Mouse (Mus musculus): Measurements from ENCODE around the gene Jmjd6.

Jmjd6 gene

DNA sequence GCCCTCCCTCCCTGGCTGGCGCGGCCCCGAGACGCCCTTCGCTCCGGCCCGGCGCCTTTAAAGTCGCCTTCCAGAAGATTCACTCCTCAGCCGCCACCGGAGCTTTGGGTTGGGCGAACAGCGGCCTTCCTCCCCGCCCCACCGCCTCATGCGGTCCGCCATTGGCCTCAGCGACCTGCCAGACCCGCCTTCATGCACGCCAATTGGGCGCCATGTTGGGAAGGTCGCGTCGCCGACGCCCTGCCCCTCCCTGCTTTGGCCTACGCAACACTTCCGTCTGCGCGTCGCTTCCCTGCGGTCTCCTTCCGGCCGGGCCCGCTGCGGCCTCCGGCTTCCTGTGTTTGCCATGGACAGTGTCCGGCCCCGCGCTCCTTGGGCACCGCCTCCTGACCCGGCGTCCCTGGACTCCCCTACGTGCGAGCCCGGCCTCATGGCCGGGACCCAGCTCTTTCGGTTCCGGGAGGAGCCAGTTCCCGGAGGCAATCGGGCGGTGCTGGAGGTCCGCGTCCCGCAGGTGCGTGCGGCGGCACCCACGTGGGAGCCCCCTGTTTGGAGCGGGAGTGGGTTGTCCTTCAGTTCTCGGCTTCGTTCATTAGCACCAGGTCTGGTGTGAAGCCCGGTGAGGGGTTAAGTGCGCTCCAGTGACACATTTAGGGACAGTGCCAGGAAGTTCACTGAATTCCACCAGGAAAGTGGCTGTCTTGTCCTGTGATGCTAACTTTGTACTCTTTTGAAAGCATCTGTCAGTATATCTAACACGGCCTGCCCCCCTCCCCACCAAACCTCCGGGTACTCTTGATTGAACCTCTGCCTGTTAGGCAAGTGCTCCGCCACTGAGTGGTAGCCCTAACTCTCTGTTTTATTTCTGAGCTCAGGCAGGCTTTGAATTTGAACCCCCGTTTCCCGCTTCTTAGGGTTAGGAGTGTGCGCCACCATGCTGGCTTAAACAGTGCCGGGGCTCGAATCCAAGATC lies at the start of gene Jmjd6, which contains the start of gene Mettl23:
Gene Jmjd6 (minus strand): TSS at position 189 of the 973 bp plus-strand sequence.
Gene Mettl23 (plus strand): TSS at position 18 of the 973 bp plus-strand sequence.
- peak; percentile 99 for DNase-seq (ENCODE audit: low spot score)

DNA sequence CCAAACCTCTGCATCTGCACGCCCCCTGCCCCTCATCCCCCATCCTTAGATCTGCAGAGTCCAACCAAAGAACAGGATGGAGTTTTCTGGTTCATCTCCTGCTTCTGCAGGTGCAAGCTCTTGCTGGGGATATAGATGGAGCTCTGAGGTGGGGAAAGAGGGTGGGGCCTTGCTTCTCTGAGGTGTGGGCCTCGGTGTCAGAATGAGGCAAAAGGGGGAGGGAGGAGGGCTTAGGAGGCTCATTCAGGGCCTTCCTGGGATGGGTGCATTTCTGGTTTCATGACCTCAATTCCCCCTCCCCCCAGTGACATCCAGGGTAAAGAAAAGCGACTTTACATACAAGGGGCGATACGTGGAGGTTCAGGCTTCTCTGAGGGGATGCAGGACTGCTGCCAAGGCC lies 43.9 kb upstream of the Jmjd6 start:
- DNase-seq (ENCODE audit: low spot score) = no peak

DNA sequence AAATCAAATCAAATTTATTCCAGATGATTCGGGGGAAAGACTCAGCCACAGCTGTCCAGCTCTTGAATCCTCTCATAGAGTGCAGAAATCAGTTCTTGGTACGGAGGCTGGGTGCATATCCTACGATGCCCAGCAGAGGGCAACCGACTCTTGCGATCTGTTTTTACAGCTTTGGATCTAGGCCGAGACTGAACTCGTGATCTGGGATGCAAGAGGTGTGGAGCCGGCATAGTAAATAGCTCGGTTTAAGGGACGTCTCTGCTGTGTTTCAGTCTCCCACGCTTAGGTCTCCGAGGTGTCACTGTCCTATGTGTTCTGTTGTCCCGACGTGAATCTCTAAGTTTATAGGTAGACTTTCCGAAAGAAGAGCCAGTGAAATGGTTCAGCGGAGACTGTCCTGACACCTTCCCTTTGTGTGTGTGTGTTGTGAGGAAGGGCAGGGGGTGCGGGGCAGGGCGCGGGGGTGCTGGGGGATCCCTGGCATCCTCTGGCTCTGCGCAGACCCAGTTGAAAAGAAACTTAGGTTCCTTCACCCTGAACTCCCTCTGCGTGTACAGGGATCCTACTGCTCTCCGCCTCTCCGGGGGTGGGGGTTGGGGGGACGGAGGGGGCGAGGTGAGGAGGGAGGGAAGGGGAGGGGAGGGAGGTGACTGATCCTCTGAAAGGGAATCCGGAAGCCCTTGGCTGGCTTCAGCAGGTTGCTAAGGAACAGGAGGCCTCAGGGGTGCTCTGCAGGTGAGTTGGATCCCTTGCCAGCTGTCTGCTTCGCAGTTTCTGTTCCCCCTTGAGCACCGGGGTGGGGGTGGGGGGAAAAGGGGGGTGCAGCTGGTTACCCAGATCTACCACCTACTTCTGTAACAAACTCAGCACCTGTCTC lies 42.3 kb upstream of the Jmjd6 start:
- DNase-seq (ENCODE audit: low spot score) = peak; percentile 73

DNA sequence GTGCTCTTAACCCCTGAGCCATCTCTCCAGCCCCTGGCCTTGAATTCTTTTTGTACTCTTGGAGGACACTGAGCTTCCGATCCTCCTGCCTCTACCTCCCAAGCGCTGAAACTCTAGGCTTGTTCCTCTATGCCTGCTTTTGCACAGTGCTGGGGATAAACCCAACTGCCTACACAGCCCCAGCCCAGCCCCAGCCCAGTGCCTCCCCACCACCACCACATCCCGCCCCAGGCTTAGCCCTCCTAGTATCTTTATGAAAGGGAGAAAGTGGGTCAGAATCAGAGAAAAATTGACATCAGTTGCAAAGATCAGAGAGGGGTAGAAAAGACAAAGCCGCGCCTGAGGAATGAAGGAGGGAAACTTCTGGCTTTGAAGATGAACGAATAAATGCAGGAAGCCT lies 40.8 kb upstream of the Jmjd6 start:
- no peak for DNase-seq (ENCODE audit: low spot score)

DNA sequence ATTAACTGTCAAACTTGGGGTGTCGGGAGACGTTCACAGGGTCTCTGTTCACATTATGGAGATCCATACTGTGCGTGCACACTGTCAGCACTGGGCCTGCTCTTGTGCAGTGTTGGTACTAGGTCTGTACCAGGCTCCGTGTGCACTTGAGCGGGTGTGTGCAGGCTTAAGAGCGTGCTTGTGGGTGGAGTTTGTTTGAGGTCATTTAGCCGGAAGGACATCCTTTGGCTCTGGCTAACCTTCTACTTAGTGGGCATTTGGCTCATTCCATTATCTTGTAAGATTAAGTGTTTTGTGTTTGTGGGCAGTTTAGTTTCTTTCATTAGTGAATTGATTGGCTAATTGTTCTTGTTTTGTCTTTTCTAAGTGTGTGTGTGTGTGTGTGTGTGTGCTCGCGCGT lies 39.2 kb upstream of the Jmjd6 start:
- DNase-seq (ENCODE audit: low spot score) = no peak

DNA sequence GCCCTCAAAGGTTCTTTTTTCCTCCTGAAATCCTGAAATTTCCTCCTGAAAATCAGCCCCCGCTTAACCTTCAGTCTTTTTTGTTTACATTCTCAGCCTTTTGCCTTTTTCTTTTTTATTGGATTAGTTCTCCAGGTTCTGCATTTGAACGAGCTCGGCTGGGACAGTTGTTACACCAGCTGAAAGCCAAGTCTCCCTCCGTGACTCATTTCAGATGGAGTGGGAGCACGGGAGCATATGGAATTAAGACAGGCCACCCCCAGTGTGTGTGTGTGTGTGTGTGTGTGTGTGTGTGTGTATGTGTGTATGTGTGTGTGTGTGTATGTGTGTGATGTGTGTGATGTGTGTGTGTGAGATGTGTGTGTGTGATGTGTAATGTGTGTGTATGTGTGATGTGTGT lies 38.2 kb upstream of the Jmjd6 start:
- no peak for DNase-seq (ENCODE audit: low spot score)

DNA sequence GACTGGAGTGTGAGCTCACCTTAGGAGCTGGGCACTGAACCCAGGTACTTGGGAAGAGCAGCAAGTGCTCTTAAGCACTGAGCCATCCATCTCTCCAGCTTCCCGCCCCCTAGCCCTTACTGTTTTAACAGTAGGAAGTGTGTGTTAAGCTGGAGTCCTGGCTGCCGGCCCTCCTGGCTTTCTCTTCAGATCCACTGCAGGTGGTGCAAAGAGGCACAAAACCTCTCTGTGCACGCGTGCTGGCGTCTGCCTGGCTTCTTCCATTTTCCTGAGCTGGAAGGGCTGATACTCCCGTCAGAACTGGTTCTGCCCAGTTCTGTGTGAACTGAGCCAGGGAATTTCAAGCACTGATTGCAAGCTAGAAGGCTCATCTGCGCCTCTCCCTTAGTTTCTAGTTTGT lies 37.6 kb upstream of the Jmjd6 start:
- no peak for DNase-seq (ENCODE audit: low spot score)

DNA sequence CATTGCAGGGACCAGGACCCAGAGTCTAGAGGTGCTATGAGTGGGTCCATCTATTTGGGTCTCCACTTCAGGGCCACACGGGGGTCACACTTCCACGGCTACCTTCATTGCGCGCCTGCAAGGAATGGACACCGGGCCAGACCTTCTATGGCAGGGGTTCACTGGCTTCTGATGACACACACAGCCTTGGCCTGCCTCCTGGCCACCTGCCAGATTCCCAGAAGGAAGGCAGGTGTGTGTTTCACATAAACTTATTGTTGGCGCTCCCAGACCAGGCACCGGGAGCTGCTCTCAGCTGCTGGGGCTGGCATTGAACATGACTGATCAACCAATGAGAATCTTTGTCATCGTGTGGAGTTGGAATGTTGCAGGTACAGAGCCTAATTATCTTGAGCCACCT lies 35.2 kb upstream of the Jmjd6 start:
- DNase-seq (ENCODE audit: low spot score) = no peak

DNA sequence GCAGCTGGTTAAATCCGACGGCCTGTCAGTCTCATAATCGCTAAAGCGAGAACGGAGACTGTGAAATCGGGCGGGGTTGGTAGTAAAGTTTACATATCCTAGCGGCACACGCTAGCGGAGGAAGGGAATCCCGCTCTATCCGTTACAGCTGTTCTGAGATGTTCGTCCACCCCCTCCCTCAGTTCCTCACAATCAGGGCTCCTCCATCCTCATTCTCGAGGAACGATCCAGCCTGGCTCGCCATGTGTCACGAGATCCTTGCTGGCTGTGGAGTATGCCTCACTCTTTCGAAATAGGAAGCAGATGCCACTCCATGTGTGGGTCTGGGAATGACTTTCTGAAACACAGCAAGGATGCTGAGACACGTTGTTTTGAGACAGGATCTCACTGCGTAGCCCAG lies 30.7 kb upstream of the Jmjd6 start:
- no peak for DNase-seq (ENCODE audit: low spot score)

DNA sequence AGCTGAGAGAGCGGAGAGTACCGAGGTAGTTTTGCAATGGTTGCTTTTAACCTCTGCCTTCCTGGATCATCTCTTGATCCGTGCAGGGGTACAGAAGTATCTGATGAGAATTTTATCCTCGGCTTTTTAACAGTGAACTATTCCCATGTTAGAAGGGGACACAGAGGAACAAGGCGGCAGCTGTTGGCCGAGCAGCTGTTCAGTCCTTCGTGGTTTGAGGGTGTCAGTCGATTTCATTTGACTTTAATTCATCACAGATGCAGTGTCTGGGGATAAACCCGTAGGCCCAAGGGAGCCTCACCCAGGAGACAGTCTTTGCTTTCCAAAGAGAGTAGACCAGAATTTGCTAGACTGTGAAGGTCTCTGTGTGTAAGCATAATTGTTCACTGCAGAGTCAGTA lies 28.3 kb upstream of the Jmjd6 start:
- no peak for DNase-seq (ENCODE audit: low spot score)

DNA sequence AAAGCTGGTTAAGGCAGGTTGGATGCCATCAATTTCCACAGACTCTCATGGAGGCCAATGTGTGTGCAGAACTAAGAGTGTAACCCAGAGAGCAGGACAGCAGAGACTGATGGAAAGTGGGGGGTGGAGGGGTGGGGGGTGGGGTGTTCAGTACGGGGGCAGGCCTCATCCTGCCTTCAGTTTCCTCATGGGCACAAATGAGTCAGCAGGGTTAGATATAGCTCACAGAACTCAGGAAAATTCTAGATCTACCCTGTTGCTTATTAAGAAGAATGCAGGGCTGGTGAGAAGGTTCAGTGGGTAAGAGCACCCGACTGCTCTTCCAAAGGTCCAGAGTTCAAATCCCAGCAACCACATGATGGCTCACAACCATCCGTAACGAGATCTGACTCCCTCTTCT lies 26.4 kb upstream of the Jmjd6 start:
- no peak for DNase-seq (ENCODE audit: low spot score)

DNA sequence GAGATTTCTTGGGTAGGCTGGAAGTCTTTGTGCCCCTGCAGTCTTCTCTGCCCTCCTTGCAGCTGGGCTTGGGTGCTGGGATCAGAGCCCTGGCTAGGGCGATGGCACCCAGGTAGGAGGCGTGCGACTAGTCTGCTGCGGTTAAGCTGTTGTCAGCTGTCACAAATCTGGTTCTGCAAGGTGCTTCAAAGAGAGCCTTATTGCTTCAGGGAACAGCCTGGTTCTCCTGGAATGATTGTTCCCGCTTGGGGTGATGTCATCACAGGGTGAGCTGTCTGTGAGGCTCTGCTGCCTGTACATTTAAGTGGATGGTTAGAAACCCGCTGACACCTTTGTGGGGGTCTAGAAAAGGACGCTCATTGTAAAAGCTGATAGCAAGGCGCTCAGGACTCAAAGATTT lies 26.0 kb upstream of the Jmjd6 start:
- DNase-seq (ENCODE audit: low spot score) = peak; percentile 45

DNA sequence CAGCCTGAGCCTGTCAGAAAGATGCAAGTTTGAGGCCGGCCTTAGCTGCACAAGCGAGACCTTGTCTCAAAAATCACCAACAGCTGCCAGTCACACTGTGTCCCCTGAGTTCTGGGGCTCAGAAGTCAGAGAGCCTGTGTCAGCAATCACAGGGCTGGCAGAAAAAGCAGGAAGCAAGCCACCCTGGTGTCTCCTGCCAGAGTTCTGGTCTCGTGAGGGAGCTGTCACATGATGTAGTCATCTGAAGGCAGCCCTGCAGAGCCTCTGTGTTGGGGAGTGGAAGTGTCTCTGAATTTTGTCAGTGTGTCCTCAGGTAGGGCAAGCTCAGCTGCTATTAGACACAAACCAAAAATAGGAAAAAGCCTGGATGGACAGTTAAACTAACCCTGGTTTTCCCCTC lies 24.9 kb upstream of the Jmjd6 start:
- DNase-seq (ENCODE audit: low spot score) = no peak

DNA sequence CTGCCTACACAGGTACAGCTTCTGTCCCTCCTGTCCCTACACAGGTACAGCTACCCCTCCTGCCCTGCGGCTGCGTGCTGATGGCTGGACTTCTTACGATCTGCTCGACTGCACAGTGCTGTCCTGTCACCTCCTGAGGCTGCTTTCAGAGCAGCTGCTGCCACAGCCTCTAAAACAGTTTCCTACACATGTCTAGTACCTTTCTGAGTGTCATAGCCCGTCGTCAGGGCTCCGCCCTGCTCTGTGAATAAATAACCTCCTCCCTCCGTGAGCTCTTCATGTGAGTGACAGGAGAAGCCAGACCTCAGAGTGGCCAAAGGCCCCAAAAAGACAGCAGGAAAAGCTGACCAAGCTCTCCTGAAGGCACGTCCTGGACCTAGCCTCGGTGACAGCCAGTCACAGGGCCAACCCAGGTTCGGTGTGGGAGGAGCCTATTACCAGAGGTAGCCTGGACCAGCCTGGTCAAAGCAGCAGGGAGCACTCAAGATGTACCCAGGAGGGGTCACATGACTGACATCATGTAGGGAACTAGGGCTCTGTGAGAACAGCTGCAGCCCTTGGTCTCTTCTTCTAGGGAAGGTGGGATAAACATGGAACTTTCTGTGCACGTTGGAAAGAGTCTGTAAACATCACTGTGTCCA lies 22.8 kb upstream of the Jmjd6 start:
- DNase-seq (ENCODE audit: low spot score) = no peak

DNA sequence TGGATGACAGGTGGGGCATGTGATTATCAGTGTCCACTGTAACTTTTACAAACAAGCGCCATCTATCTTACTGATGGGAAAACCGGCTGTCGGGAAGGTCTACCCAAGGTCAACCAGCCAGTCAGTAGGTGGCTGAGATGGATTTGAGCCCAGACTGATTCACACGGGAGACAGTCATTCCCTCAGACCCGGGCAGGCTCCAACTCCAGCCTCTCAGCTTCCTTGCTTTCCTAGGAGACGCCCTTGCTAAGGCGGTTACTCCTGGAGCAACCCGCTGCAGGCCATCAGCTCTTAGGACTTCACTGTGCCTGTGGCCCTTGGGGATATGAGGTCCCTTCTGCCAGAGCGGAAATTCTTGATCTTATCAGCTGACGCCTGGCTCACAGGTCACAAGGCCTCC lies 21.2 kb upstream of the Jmjd6 start:
- no peak for DNase-seq (ENCODE audit: low spot score)

DNA sequence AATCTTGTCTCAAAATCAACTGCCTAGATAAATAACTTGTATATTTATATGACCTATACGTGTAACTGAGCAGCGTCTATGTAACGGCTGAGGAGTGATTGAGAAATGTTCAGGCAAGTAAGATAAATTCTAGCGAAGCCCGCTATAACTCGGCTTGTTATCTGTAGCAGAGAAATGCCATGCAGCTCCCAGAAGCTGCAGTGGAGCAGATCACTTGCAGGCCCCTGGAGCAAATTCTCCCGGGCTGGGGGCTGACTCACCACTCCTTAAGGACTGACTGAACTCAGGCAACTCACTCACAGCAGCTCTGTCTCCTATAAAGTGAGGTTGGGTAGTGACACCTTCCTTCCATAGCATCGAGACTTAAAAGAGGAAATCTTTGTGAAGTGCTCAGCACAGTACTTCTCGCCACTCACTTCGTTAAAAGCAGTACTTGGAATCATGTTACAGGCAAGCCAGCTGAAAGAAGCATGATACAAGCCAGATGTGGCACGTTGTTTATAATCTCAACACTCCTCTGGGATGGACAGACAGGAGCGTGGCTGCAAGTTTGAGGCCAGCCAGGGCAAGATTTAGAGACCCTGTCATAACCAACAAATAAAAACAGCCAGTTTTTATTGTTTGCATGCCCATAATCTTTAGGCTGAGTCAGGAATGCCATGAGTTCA lies 14.1 kb upstream of the Jmjd6 start:
- no peak for DNase-seq (ENCODE audit: low spot score)

DNA sequence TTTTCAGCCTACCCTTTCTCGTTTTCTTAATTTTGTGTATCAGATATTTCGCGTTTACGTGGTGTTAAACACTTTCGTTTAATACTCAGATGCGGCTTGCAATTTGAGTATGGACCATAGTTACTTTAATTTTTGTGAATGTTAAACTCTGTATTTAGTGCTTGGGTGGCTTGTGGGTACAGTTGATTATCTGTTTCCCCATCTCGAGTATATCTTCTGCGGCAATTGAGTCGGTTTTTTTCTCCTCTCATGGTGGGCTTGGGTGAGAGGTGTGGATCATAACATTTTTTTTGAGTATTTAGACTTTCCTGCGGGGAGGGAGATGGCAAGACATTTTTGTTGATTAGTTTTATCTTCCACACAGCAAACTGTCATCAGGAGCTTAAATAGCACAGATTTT lies 11.0 kb upstream of the Jmjd6 start:
- DNase-seq (ENCODE audit: low spot score) = no peak

DNA sequence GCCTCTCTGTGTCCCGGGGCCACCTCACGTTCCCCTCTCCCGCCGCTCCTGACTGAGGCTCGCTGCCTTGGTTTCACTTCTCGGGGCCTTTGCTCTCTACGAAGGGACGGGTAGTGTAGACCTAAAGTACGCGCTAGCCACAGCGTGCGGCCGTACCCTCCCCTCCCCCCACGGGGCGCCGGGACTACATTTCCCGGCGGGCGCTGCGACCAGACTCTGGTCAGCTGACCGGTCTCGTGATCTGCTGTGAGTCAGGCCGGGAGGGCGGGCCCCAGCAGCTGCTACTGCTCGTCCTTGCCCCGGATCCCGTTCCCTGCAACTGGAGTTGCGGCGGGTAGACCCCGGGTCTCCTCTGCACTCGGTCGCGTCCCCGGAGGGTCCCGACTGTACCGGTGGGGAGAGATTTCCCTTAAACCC lies 10.3 kb upstream of the Jmjd6 start:
- DNase-seq (ENCODE audit: low spot score) = peak; percentile 97

DNA sequence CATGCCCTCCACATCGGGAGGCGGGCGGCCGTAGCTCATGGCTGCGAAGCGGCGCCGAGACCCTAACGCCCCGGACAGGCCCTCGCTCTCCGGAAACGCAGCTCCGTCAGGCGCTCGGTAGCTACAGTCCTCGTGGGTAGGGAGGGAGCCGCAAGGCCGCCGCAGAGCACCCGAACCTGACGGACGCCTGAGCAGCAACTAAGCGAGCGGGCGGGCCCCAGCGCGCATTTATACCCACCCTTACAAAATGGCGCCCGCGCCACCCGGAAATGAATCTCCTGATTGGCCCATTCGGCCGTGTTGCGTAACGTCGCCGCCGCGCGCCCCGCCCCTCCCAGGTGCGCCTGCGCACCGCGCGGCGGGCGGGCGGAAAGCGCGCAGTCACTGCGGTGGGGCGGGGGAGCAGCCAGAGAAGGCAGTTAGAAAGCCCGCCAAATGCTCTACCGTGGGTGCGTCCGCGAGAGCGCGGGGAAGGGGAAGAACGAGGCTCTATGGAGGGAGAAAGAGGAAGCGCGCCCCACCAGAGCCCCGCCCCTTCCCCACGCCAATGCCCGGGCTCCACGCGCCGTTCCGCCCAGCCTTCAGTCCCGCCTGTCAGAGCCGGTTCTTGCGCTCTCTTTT lies 9.8 kb upstream of the Jmjd6 start, which contains the start of gene Srsf2:
Gene Srsf2 (minus strand): TSS at position 204 of the 621 bp plus-strand sequence.
- peak; percentile 96 for DNase-seq (ENCODE audit: low spot score)

DNA sequence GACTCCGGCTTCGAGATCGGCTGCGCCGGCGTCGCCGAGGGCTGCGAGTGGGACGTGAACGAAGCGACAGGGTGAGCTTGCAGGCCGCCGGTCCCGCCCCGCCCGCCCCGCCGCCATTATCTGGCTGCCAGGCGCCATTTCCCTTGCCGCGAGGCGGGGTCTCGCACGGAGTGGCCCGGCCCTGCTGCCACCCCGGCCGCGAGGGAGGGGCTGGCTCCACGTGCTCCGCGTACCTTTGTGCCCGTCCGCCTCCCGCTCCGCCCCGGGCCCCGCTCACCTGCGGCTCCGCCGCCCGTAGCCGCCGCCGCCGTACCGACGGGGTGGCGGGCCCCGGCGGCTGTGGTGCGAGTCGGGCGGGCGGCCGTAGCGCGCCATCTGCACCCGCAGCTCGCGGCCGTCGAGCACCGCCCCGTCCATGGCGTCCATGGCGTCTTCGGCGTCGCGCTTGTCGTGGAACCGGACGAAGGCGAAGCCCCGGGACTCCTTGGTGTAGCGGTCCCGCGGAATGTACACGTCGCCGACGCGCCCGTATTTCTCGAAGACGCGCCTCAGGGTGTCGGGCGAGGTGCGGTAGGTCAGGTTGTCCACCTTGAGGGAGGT lies 9.1 kb upstream of the Jmjd6 start, which contains the start of gene Mfsd11:
Gene Mfsd11 (plus strand): TSS at position 150 of the 600 bp plus-strand sequence.
- DNase-seq (ENCODE audit: low spot score) = peak; percentile 88
